Mouse (Mus musculus): ENCODE measurements around the gene Proser1. TPM values are rescaled to one million over a fixed set of nuclear protein-coding genes. Genes with fewer than 3 reads are reported as not detected.

Proser1 gene
- polyA plus RNA-seq, 1 experiment: 6.7 TPM

Other genes starting within 250 kb of the Proser1 start
- gene Nhlrc3, start 334 bp upstream of the Proser1 start, polyA plus RNA-seq (2012; rRNA removed): 10.5 and 10.7 TPM in 2 replicates
- 0.38 and 1.2 TPM in 2 replicates for gene Stoml3, start 25.0 kb downstream of the Proser1 start, polyA plus RNA-seq (2012; rRNA removed)
- gene Frem2, start 193.7 kb downstream of the Proser1 start, polyA plus RNA-seq (2012; rRNA removed): 3.0 and 3.3 TPM in 2 replicates